Mouse (Mus musculus) forebrain, embryonic 16.5 days (tissue): Measurements from ENCODE around the gene Hnrnpul1. TPM values are rescaled to one million over a fixed set of nuclear protein-coding genes. Genes with fewer than 3 reads are reported as not detected.

Experiments used
- ATAC-seq: fragments of 200-750 bp; cut with Nextera tagmentation; 2 replicates; pipeline ENCODE4 v1.8.0; 2017; ENCODE audit warnings: mild to moderate bottlenecking, moderate library complexity
- H3K27ac ChIP-seq: fragments of 300-500 bp; sonication (generic); 2 replicates; pipeline ENCODE4 v1.5.1; 2014; ENCODE audit warnings: low read length, control low read depth
- H3K27me3 ChIP-seq: fragments of 300-500 bp; sonication (generic); replicated peaks from 2 replicates; pipeline ENCODE4 v1.6.1; 2014; ENCODE audit warnings: low read length; ENCODE audit not compliant: control insufficient read depth, insufficient read depth
- H3K36me3 ChIP-seq: fragments of 300-500 bp; sonication (generic); 2 replicates; pipeline ENCODE4 v1.6.1; 2014; ENCODE audit not compliant: control insufficient read depth, insufficient read depth
- H3K4me1 ChIP-seq: fragments of 300-500 bp; sonication (generic); replicated peaks from 2 replicates; pipeline ENCODE4 v1.6.1; 2014; ENCODE audit warnings: low read length; ENCODE audit not compliant: control insufficient read depth, insufficient read depth
- H3K4me2 ChIP-seq: fragments of 300-500 bp; sonication (generic); 2 replicates; pipeline ENCODE4 v1.6.1; 2014; ENCODE audit warnings: mild to moderate bottlenecking, low read length, control low read depth
- H3K4me3 ChIP-seq: fragments of 300-500 bp; sonication (generic); replicated peaks from 2 replicates; pipeline ENCODE4 v1.5.1; 2014; ENCODE audit warnings: mild to moderate bottlenecking, low read length, control low read depth
- H3K9ac ChIP-seq: fragments of 300-500 bp; sonication (generic); replicated peaks from 2 replicates; pipeline ENCODE4 v1.6.1; 2014; ENCODE audit warnings: low read depth, low read length, control low read depth
- H3K9me3 ChIP-seq: fragments of 300-500 bp; sonication (generic); 2 replicates; pipeline ENCODE4 v1.6.1; 2016; ENCODE audit warnings: low read length; ENCODE audit not compliant: control insufficient read depth
- WGBS: fragments of 180-500 bp; shearing (Covaris S2); extraction: QIAGEN DNeasy Blood & Tissue Kit; methylation state at CpG from one replicate; pipeline ENCODE4 v1.1.7; 2014; 5-methylcytosine and 5-hydroxymethylcytosine counted together
- polyA plus RNA-seq: library from polyadenylated mRNA; unstranded; fragments of >200 nt; fragmentation: Nextera tagmentation; extraction: Ambion mirVana; gene quantifications from 2 replicates; pipeline ENCODE4 v1.2.1, GENCODE M21; 2015

Hnrnpul1 gene
- polyA plus RNA-seq, 1 experiment from 2014 or later = 44.2 TPM

DNA sequence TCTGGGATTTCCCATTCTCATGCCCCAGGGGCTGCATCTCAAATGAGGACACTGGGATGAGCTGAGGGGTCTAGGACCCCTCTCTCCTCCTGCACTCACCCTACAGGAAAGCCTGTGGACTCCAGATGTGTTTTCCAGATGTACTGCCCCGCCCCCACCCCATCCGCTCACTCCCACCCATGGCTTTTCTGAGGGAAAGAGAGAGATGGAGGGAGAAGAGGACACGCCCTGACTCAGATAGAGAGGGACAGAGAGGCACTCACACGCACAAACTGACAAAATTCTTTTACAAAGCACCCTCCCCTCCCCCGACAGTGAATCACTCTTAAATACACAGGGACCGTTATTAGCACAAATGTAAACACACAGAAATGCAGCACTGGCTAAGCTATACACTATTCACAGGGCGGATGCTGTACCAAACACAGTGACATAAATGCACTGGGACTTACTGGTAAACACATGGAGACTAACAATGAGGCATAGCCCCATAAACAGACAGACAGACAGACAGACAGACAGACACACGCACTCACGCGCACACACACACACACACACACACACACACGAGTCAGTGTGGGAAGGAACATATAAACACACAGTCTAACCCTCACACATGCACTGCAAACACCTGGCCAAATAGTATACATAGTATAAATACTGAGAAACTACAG lies 27.5 kb upstream of the Hnrnpul1 start:
- no peaks in the 10 kb centered on the region for H3K36me3 ChIP-seq
- peaks cover 14% of the 10 kb centered on the region for H3K4me1 ChIP-seq
- H3K4me2 ChIP-seq = peak overlapping the region; percentile 68
- H3K4me3 ChIP-seq = peak overlapping the region; percentile 34
- H3K27ac ChIP-seq = peak overlapping the region; percentile 65
- 53% methylated on average over 11 of the region's 11 CpGs for WGBS
- H3K9ac ChIP-seq = peak overlapping the region; percentile 61
- H3K27me3 ChIP-seq = no peaks in the 10 kb centered on the region
- ATAC-seq = peak; percentile 59
- no peaks in the 10 kb centered on the region for H3K9me3 ChIP-seq

DNA sequence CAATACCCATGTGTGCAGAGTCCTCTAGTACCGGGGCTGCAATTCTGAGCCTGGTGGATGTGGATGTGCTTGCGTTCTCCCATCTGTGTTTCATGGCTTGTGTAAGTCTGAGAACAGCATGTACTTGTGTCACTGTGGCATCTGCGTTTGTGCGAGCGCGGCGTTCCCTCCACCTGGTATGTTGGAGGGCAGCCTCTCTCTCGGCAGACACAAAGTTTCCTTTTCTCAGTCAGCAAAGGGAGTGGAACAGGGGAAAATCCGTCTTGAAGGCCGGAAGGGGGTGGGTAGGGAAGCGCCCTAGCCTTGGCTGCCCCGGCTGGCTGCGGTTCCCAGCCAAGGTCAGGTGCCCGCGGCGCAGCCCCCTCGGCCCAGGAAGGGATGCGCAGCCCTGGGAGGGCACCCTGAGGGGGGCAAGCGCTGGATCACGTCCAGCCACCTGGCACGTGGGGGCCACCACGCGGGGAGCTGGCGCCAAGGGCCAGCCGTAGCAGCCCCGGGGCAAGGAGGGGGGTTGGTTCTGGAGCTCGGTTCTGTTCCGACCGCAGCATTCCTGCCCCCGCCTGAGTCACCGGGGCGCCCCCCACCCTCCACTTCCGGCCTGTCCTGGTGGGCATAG lies 26.9 kb upstream of the Hnrnpul1 start:
- H3K27ac ChIP-seq = peak overlapping the region; percentile 65
- peak overlapping the region; percentile 34 for H3K4me3 ChIP-seq
- peak overlapping the region; percentile 68 for H3K4me2 ChIP-seq
- no peaks in the 10 kb centered on the region for H3K27me3 ChIP-seq
- 20% methylated on average over 33 of the region's 33 CpGs for WGBS
- peak overlapping the region; percentile 61 for H3K9ac ChIP-seq
- ATAC-seq = peak; percentile 83
- no peaks in the 10 kb centered on the region for H3K36me3 ChIP-seq
- peaks cover 14% of the 10 kb centered on the region for H3K4me1 ChIP-seq
- H3K9me3 ChIP-seq = no peaks in the 10 kb centered on the region

DNA sequence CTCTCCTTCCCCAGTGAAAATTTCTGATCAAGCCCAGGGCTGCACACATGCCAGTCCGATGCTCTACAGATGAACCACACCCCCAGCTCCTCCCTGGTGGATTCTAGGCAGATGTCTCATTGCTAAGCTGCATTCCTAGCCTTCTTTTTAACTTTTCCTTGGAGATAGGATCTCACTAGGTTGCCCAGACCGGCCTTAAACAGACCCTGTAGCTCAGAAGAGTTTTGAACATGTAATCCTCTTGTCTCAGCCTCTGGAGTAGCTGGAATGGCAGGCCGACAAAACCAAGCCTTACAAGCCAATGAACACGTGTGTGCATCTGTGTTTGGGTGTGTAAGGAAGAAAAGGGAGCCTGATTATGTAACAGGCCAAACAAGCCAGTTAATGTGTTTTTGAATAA lies 26.2 kb upstream of the Hnrnpul1 start:
- H3K27me3 ChIP-seq = no peaks in the 10 kb centered on the region
- H3K36me3 ChIP-seq = no peaks in the 10 kb centered on the region
- H3K9me3 ChIP-seq = no peaks in the 10 kb centered on the region
- no peak overlapping the region for H3K9ac ChIP-seq
- peak overlapping the region; percentile 41; the same call in 1 of the 2 replicates for H3K27ac ChIP-seq
- 53% methylated on average over 4 of the region's 4 CpGs for WGBS
- ATAC-seq = peak; percentile 6; the same call in 1 of the 2 replicates
- H3K4me3 ChIP-seq = no peak overlapping the region
- H3K4me1 ChIP-seq = peaks cover 14% of the 10 kb centered on the region
- H3K4me2 ChIP-seq = no peak overlapping the region

DNA sequence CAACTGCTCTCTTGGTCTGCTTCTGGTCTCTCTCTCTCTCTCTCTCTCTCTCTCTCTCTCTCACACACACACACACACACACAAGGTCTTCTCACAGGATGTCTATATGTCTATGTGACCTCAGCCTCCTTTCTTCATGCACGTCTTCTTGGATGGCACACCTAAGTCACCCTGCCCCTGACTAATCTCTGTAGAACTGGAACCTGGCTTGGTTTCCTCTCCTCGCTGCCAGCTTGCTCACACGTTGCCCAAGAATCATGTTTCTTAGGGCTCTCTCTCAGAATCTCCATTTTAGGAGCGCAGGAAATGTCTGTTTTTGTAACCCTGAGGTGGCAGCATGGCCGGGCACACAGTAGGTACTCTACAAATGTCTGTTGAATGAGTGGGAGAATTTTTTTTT lies 25.5 kb upstream of the Hnrnpul1 start:
- Histone ChIP-seq H3K4me3 (no peak overlapping the region), H3K9me3 (no peaks in the 10 kb centered on the region), H3K9ac (no peak overlapping the region), H3K4me2 (no peak overlapping the region), H3K27ac (no peak overlapping the region), H3K27me3 (no peaks in the 10 kb centered on the region), H3K36me3 (no peaks in the 10 kb centered on the region), H3K4me1 (peaks cover 14% of the 10 kb centered on the region)
- WGBS = 94% methylated on average over 5 of the region's 5 CpGs
- no peak for ATAC-seq

DNA sequence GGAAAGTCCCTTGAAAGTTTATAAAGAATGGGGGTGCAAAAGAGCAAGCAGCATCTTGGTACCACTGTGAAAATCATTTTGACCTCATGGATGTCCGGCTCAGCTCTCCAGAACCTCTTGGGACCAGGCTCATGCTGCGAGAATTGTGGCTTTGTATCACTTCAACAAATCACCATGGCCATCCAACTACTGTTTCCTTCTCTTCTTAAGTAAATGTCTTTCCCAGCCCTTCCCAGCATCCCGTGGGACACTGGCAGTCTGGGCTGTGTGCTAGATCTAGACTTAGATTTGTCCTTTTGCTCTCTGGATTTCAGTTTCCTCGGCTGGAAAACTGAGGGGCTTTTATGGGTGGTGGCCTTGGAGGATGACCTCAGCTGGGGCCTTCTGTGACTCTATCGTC lies 13.7 kb upstream of the Hnrnpul1 start:
- H3K9me3 ChIP-seq = no peaks in the 10 kb centered on the region
- H3K27ac ChIP-seq = no peak overlapping the region
- H3K4me3 ChIP-seq = no peak overlapping the region
- H3K27me3 ChIP-seq = no peaks in the 10 kb centered on the region
- no peak overlapping the region for H3K9ac ChIP-seq
- WGBS = 91% methylated on average over 5 of the region's 5 CpGs
- H3K4me2 ChIP-seq = no peak overlapping the region
- H3K36me3 ChIP-seq = no peaks in the 10 kb centered on the region
- no peaks in the 10 kb centered on the region for H3K4me1 ChIP-seq
- no peak for ATAC-seq

DNA sequence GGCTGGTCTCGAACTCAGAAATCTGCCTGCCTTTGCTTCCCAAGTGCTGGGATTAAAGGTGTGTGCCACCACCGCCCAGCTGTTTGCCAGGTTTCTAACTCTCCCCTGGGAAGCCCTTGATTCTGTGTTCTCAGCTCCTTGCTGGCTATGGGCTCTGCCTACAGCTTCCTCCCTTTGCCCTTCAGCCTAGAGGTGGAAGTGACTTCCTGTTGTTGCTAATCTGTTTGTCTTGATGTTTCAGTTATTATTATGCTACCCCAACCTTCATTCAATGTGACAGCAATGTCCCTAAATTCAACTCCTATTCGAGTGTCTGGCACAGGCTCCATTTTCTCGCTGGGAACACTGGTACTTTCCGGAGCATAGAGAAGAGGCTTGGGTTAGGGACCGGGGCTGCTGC lies 11.6 kb upstream of the Hnrnpul1 start:
- Histone ChIP-seq H3K9me3 (no peaks in the 10 kb centered on the region), H3K27ac (no peak overlapping the region), H3K9ac (no peak overlapping the region), H3K27me3 (no peaks in the 10 kb centered on the region), H3K4me1 (peaks cover 5% of the 10 kb centered on the region), H3K36me3 (no peaks in the 10 kb centered on the region), H3K4me2 (no peak overlapping the region), H3K4me3 (no peak overlapping the region)
- 87% methylated on average over 6 of the region's 6 CpGs for WGBS
- no peak for ATAC-seq

DNA sequence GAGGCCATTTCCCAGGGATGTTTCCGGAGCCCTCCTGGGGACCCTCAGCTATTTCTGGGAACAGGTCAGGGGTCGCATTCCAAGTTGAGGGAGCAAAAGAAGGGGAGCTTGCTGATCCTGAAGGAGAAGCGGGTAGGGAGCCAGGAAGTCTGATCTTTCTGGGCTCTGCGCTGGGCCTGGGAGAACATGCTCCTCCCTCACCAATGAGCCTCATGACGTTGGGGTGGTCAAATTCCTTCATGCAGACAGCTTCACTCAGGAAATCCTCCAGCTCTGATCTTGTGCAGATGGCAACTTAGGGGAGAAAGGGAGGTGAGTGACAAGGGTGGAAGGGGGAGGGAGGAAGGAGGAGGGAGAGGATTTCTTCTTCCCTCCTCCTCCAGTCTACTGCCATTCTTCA lies 9.7 kb upstream of the Hnrnpul1 start:
- H3K4me3 ChIP-seq = no peak overlapping the region
- H3K9me3 ChIP-seq = no peaks in the 10 kb centered on the region
- ATAC-seq = no peak
- no peak overlapping the region for H3K27ac ChIP-seq
- no peaks in the 10 kb centered on the region for H3K27me3 ChIP-seq
- H3K4me1 ChIP-seq = peaks cover 5% of the 10 kb centered on the region
- H3K4me2 ChIP-seq = no peak overlapping the region
- WGBS = 76% methylated on average over 5 of the region's 5 CpGs
- no peak overlapping the region for H3K9ac ChIP-seq
- H3K36me3 ChIP-seq = no peaks in the 10 kb centered on the region

DNA sequence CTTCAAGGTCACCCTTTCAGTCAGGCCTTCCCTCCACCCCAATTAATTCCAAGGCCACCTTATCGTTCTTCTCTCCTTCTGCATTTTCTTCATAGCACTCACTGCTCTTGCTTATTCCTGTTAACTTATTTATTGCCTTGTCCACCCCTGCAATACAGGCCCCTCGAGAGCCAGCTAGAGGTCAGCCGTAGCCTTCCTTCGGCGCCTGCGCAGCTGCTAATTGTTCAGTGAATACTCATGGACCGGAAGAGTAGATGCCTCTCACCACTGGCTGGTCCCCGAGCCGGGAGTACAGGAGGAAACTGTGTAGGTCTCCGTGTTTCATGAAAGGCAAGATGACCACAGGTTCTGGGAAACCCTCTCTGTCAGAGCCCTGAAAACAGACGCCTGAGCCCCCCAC lies 9.1 kb upstream of the Hnrnpul1 start:
- Histone ChIP-seq H3K4me2 (no peak overlapping the region), H3K9me3 (no peaks in the 10 kb centered on the region), H3K27ac (no peak overlapping the region), H3K4me1 (peaks cover 5% of the 10 kb centered on the region), H3K36me3 (no peaks in the 10 kb centered on the region), H3K4me3 (no peak overlapping the region), H3K27me3 (no peaks in the 10 kb centered on the region), H3K9ac (no peak overlapping the region)
- 88% methylated on average over 11 of the region's 11 CpGs for WGBS
- ATAC-seq = no peak

DNA sequence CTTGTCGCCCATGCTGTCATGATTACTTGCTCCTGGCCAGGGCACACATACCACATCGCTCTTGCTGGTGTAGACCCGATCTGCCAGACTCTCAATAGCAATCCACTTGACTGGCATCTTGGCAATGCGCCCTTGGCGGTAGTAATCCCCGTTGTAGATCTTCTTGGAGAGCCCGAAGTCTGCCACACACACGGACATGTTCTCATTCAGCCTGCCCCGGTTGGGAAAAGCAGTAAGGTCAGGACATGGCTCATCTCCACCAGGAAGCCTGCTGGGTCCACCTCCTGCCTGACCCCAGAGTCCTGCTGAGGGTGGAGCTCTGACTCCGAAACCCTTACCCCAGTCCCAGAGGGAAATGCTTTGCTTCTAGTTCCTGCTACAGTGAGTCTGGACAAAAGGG lies 6.8 kb upstream of the Hnrnpul1 start:
- no peaks in the 10 kb centered on the region for H3K27me3 ChIP-seq
- H3K4me1 ChIP-seq = peaks cover 5% of the 10 kb centered on the region
- H3K27ac ChIP-seq = no peak overlapping the region
- no peaks in the 10 kb centered on the region for H3K36me3 ChIP-seq
- WGBS = 44% methylated on average over 10 of the region's 10 CpGs
- 0 out of 2 replicates have a peak, but pooled peaks have one; percentile 45 for ATAC-seq
- no peak overlapping the region for H3K4me2 ChIP-seq
- H3K9me3 ChIP-seq = no peaks in the 10 kb centered on the region
- H3K4me3 ChIP-seq = no peak overlapping the region
- H3K9ac ChIP-seq = no peak overlapping the region
